Mouse (Mus musculus) testis, adult 2 months (tissue): Measurements from ENCODE around the gene Lancl2. TPM values are rescaled to one million over a fixed set of nuclear protein-coding genes. Genes with fewer than 3 reads are reported as not detected.

ENCODE experiments used
- H3K27ac ChIP-seq: fragments of 200-500 bp; 2 replicates; pipeline ENCODE4 v1.5.1; 2012; ENCODE audit warnings: low read depth, low read length; ENCODE audit not compliant: control insufficient read depth, insufficient read depth
- H3K27me3 ChIP-seq: fragments of 200-500 bp; 2 replicates; pipeline ENCODE4 v1.6.1; 2012; ENCODE audit warnings: mild to moderate bottlenecking, low read length, moderate library complexity; ENCODE audit not compliant: control insufficient read depth, insufficient read depth
- H3K36me3 ChIP-seq: fragments of 200-500 bp; 2 replicates; pipeline ENCODE4 v1.6.1; 2012; ENCODE audit warnings: mild to moderate bottlenecking, low read length; ENCODE audit not compliant: control insufficient read depth, insufficient read depth
- H3K4me1 ChIP-seq: fragments of 200-500 bp; 2 replicates; pipeline ENCODE4 v1.6.1; 2012; ENCODE audit warnings: low read length; ENCODE audit not compliant: control insufficient read depth, insufficient read depth
- H3K4me3 ChIP-seq: fragments of 200-500 bp; 2 replicates; pipeline ENCODE4 v1.5.1; 2012; ENCODE audit warnings: low read depth, mild to moderate bottlenecking, low read length, moderate library complexity, mixed read lengths; ENCODE audit not compliant: control insufficient read depth
- CTCF ChIP-seq: fragments of 200-500 bp; IDR thresholded peaks from 2 replicates; pipeline ENCODE4 v1.5.1; 2012; ENCODE audit warnings: low read depth, mild to moderate bottlenecking, inconsistent platforms, low read length, moderate library complexity; ENCODE audit not compliant: control insufficient read depth, insufficient read depth, insufficient replicate concordance
- POLR2A ChIP-seq: fragments of 200-500 bp; IDR thresholded peaks from 2 replicates; pipeline ENCODE4 v1.6.1; 2012; ENCODE audit warnings: low read depth, mild to moderate bottlenecking, inconsistent platforms, low read length, moderate library complexity; ENCODE audit not compliant: control insufficient read depth
- polyA plus RNA-seq: library from polyadenylated mRNA; depleted of rRNA; stranded (reverse); fragments of >200 nt; gene quantifications from 2 replicates; pipeline ENCODE4 v1.2.3, GENCODE M21; 2012

The Lancl2 gene
- polyA plus RNA-seq, 1 experiment = 87.9 TPM

GRCm38 (mm10) chr6:57744974-57745747 is 42.8 kb downstream of the Lancl2 start:
- Histone ChIP-seq H3K27ac (no peak overlapping the region), H3K4me3 (no peak overlapping the region), H3K27me3 (no peaks in the 10 kb centered on the region), H3K36me3 (no peaks in the 10 kb centered on the region), H3K4me1 (no peaks in the 10 kb centered on the region)
- TF ChIP-seq CTCF (no peak), POLR2A (no peak)

GRCm38 (mm10) chr6:57745748-57746129 is 43.4 kb downstream of the Lancl2 start:
- no peak overlapping the region for H3K4me3 ChIP-seq

DNA sequence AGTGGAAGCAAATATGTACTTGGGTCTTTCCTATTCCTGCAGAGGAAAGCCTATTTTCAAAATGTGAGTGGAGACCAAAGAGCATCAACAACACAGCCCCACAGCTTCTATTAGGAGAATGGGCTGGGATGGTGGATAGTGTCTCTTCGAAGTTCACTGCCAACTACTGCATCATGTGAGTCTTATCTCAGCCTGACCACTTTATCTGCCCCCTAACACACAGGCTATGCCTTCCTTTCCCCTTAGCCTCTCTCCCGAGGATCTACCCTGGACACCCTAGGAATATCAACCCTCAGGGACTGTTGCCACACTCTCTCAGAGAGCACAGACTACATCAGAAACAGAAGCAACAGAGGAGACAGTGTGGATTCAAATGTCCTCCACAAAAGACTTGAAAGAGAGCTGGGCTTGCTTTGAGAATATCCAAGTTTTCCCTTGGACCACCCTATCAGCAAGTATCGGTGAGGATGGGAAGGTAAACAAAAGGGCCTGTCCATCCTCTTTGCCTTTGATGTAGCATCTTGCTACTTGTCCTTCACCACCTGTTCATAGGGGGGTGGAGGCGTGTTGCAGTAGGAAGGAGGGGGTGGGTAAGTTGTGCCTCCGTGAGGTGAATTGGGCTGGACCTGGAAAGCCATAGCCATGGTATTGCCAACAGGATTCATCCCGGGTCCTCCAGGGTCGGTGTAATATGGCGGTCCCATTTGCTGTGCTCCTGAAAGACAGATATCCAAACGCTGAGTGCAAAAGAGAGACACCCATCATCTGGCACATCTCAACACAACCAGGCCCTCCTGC is 51.8 kb downstream of the Lancl2 start:
- Histone ChIP-seq H3K27me3 (no peaks in the 10 kb centered on the region), H3K4me1 (no peaks in the 10 kb centered on the region), H3K36me3 (no peaks in the 10 kb centered on the region), H3K4me3 (no peak overlapping the region), H3K27ac (no peak overlapping the region)
- no peak for TF ChIP-seq POLR2A
- TF ChIP-seq CTCF = no peak

More at GRCm38 (mm10) chr6:57745748-57746129, 43.4 kb downstream of the Lancl2 start:
- Histone ChIP-seq H3K27me3 (no peaks in the 10 kb centered on the region), H3K36me3 (no peaks in the 10 kb centered on the region), H3K27ac (no peak overlapping the region), H3K4me1 (no peaks in the 10 kb centered on the region)
- TF ChIP-seq POLR2A = no peak
- no peak for TF ChIP-seq CTCF

- H3K4me1 ChIP-seq = no peaks in the 10 kb centered on the region
- H3K27ac ChIP-seq = no peak overlapping the region
- H3K4me3 ChIP-seq = no peak overlapping the region
- H3K36me3 ChIP-seq = no peaks in the 10 kb centered on the region
- H3K27me3 ChIP-seq = no peaks in the 10 kb centered on the region
- TF ChIP-seq POLR2A = no peak
- TF ChIP-seq CTCF = no peak
Observed at GRCm38 (mm10) chr6:57763054-57763453, 60.7 kb downstream of the Lancl2 start.

DNA sequence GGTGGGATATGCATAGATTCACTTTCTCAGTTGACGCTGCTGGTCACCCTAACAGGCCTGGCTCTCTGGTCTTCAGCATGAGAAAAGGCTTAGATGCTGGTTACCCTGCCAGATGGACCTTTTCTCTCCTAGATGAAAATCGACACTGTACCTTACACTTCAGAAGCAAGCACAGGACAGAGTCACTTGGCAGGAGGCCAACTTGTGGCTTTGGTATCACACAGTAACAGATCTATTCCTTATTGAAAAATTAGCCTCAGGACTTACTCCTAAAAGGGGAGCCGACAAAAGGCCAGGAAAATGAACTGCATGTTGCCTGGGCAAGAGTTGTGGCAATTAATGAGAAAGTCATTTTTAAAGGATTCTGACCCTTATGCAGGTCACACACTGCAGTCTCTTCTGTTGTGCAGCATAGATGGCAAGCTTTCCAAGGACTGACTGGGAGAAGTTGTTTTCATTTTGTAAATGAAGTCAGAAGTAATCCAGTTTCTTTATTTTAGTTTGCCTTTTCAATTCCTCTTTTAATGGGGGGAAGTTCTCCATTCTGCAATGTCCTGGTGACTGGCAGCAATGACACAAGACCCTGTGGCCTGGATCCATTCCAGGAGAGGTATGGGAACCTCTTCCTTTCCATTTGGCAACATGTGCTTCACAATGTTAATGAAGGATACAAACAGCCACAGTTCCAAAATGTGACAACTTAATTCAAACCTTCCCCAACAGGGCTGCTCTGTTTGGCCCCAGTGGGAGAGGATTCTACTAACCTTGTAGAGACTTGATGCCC is 62.9 kb downstream of the Lancl2 start:
- Histone ChIP-seq H3K36me3 (no peaks in the 10 kb centered on the region), H3K4me3 (no peak overlapping the region), H3K27me3 (no peaks in the 10 kb centered on the region), H3K27ac (no peak overlapping the region), H3K4me1 (no peaks in the 10 kb centered on the region)
- TF ChIP-seq POLR2A (no peak), CTCF (no peak)

DNA sequence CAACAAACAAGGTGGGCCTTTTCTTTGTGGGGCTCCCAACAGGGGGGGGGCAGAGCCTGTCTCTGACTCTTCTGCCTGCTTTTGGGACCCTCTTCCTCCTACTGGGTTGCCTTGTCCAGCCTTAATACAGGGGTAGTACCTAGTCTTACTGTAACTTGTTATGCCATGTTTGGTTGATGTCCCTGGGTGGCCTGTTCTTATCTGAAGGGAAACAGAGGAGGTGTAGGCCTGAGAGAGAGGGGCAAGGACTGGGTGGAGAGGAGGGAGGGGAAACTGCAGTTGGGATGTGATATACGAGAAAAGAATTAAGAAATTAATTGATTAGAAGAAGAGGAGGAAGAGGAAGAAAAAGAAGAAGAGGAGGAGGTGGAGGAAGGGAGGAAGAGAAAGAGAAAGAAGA is 63.9 kb downstream of the Lancl2 start:
- no peak for TF ChIP-seq POLR2A
- no peak for TF ChIP-seq CTCF
- no peaks in the 10 kb centered on the region for H3K36me3 ChIP-seq
- H3K27me3 ChIP-seq = no peaks in the 10 kb centered on the region
- no peak overlapping the region for H3K27ac ChIP-seq
- H3K4me3 ChIP-seq = no peak overlapping the region
- H3K4me1 ChIP-seq = no peaks in the 10 kb centered on the region

DNA sequence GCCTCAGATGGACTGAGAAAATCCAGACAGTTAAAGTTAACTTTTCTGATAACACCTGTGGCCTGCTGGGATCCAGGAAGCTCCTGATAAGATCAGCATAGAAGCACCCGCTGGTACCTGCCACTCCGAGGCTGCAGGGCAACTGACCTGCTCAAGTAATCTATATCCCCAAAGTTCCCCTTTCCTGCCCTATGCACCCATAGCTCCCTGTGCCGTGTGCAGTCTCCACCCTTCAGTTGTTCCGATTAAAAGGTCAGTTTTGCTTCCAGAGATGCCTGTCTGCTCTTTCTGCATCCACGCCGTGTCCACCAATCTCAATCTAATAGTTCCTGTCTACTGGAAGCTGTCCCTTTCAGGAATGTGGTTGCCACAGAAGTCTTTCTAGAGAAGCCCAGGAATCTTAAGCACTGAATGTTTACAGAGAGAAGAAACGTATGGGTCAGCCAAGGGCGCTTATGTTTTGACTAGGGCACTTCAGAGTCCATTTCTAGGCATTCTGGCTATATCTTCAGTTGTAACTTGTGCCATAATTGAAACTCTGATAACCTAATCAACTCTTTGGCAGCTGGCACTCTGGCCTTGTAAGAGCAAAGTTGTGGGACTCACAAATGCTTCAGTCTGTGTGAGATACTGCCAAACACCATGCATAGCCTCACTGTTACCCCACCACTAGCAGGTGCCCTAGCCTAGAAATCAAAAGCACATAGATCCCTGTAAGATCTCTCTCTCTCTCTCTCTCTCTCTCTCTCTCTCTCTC is 65.0 kb downstream of the Lancl2 start:
- TF ChIP-seq CTCF = no peak
- TF ChIP-seq POLR2A = no peak
- no peak overlapping the region for H3K27ac ChIP-seq
- H3K4me1 ChIP-seq = no peaks in the 10 kb centered on the region
- H3K27me3 ChIP-seq = no peaks in the 10 kb centered on the region
- no peak overlapping the region for H3K4me3 ChIP-seq
- H3K36me3 ChIP-seq = no peaks in the 10 kb centered on the region
